Mouse (Mus musculus): ENCODE measurements around the gene Ywhag.

DNA sequence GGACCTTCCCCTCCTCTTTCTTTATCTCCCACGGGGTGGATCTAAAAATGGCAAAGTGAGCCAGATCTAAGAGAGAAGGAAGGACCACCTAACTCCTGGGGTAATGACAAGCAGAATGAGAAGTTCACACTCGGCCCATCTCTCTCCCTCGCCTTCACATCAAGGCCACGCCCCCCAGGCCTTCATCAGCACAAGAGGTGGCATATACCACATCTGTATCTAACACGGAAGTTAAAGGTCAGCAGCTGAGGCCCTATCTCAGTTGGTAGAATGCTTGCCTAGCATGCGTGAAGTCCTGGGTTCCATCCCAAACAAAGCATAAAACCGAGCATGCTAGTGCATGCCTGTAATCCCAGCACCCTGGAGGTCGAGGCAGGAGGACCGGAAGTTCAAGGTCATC is 60.7 kb downstream of the Ywhag start:
- TF ChIP-seq CEBPB (IDR thresholded peaks at IDR 0.05; ENCODE audit: insufficient read depth, poor library complexity, severe bottlenecking), result no peak
- no peak for TF ChIP-seq TCF12 (IDR thresholded peaks at IDR 0.05; ENCODE audit: insufficient read depth, poor library complexity, severe bottlenecking)
- TF ChIP-seq USF1 (IDR thresholded peaks at IDR 0.05; ENCODE audit: low read depth), result no peak
- no peak for TF ChIP-seq POLR2A (IDR thresholded peaks at IDR 0.05; ENCODE audit: insufficient read length, low read depth)
- no peak for TF ChIP-seq MAX (IDR thresholded peaks at IDR 0.05; ENCODE audit: low read depth)
- no peak for TF ChIP-seq E2F4 (IDR thresholded peaks at IDR 0.05; ENCODE audit: insufficient read depth)
